Mouse (Mus musculus): ENCODE measurements around the gene Ovch2. TPM values are rescaled to one million over a fixed set of nuclear protein-coding genes. Genes with fewer than 3 reads are reported as not detected.

Gene Ovch2
- polyA plus RNA-seq, 1 experiment from 2014 or later, result not detected

Other genes starting within 250 kb of the Ovch2 start
- gene Olfml1, start 233.8 kb downstream of the Ovch2 start, polyA plus RNA-seq (2015; fragmentation: Nextera tagmentation; extraction: Ambion mirVana), result 2.4 and 3.3 TPM in 2 replicates
- 1.4 TPM in 2 replicates for gene Ppfibp2, start 206.0 kb downstream of the Ovch2 start, polyA plus RNA-seq (2015; fragmentation: Nextera tagmentation; extraction: Ambion mirVana)
- gene 5330417H12Rik, start 176.0 kb downstream of the Ovch2 start, polyA plus RNA-seq (2015; fragmentation: Nextera tagmentation; extraction: Ambion mirVana), result not detected in 2 replicates
- gene Cyb5r2, start 43.2 kb downstream of the Ovch2 start, polyA plus RNA-seq (2015; fragmentation: Nextera tagmentation; extraction: Ambion mirVana), result 0.30 TPM in 1 of 2 replicates, not detected in the other
- not detected in 2 replicates for gene Olfr467, start 11.1 kb upstream of the Ovch2 start, polyA plus RNA-seq (2015; fragmentation: Nextera tagmentation; extraction: Ambion mirVana)
- not detected in 2 replicates for gene Olfr469, start 24.3 kb upstream of the Ovch2 start, polyA plus RNA-seq (2015; fragmentation: Nextera tagmentation; extraction: Ambion mirVana)
- gene Olfr470, start 46.3 kb upstream of the Ovch2 start, polyA plus RNA-seq (2015; fragmentation: Nextera tagmentation; extraction: Ambion mirVana), result not detected in 2 replicates
- gene Olfr472, start 96.7 kb upstream of the Ovch2 start, polyA plus RNA-seq (2015; fragmentation: Nextera tagmentation; extraction: Ambion mirVana), result not detected in 2 replicates
- gene Olfr473, start 129.2 kb upstream of the Ovch2 start, polyA plus RNA-seq (2015; fragmentation: Nextera tagmentation; extraction: Ambion mirVana), result not detected in 2 replicates
- not detected in 2 replicates for gene Olfr474, start 153.4 kb upstream of the Ovch2 start, polyA plus RNA-seq (2015; fragmentation: Nextera tagmentation; extraction: Ambion mirVana)
- gene Olfr476, start 163.6 kb upstream of the Ovch2 start, polyA plus RNA-seq (2015; fragmentation: Nextera tagmentation; extraction: Ambion mirVana), result not detected in 2 replicates
- not detected in 2 replicates for gene Olfr477, start 185.5 kb upstream of the Ovch2 start, polyA plus RNA-seq (2015; fragmentation: Nextera tagmentation; extraction: Ambion mirVana)
- not detected in 2 replicates for gene Olfr478, start 232.8 kb upstream of the Ovch2 start, polyA plus RNA-seq (2015; fragmentation: Nextera tagmentation; extraction: Ambion mirVana)
- not detected in 2 replicates for gene Olfr479, start 249.5 kb upstream of the Ovch2 start, polyA plus RNA-seq (2015; fragmentation: Nextera tagmentation; extraction: Ambion mirVana)